Mouse (Mus musculus) ES-E14 (cell line): ENCODE data around the gene Marveld3. TPM values are rescaled to one million over a fixed set of nuclear protein-coding genes. Genes with fewer than 3 reads are reported as not detected.

Experiments
- DNase-seq: peaks from one replicate; pipeline ENCODE4 v3.0.0-alpha.2; 2013; ENCODE audit warnings: low read depth, low spot score
- H3K27ac ChIP-seq: 2 replicates; pipeline ENCODE4 v1.5.1; 2012; ENCODE audit warnings: low read depth, mild to moderate bottlenecking, low read length, moderate library complexity, mixed read lengths; ENCODE audit not compliant: poor library complexity, insufficient read depth, severe bottlenecking
- H3K36me3 ChIP-seq: 2 replicates; pipeline ENCODE4 v1.6.1; 2012; ENCODE audit warnings: mild to moderate bottlenecking, low read length, moderate library complexity, mixed read lengths; ENCODE audit not compliant: control insufficient read depth, poor library complexity, insufficient read depth, severe bottlenecking
- H3K4me1 ChIP-seq, 2 experiments: fragments of 150-350 bp in 1 of 2; sonication (generic) in 1 of 2; 2 replicates each; pipeline ENCODE4 v1.6.1; 2012; ENCODE audit warnings: low read length in 2 of 2, mild to moderate bottlenecking in 1 of 2, mixed read lengths in 1 of 2; ENCODE audit not compliant: control insufficient read depth in 2 of 2, insufficient read depth in 2 of 2, poor library complexity in 1 of 2
- H3K4me3 ChIP-seq, 2 experiments: fragments of 150-350 bp in 1 of 2; sonication (generic) in 1 of 2; 2 replicates each; pipeline ENCODE4 v1.5.1; 2012; ENCODE audit warnings: low read length in 2 of 2, low read depth in 1 of 2, mild to moderate bottlenecking in 1 of 2, mixed read lengths in 1 of 2; ENCODE audit not compliant: insufficient read depth in 1 of 2, poor library complexity in 1 of 2, severe bottlenecking in 1 of 2
- H3K9ac ChIP-seq: 2 replicates; pipeline ENCODE4 v1.6.1; 2012; ENCODE audit warnings: low read depth, mild to moderate bottlenecking, low read length, mixed read lengths; ENCODE audit not compliant: poor library complexity, insufficient read depth, severe bottlenecking
- H3K9me3 ChIP-seq: fragments of 150-350 bp; sonication (generic); 2 replicates; pipeline ENCODE4 v1.6.1; 2012; ENCODE audit warnings: low read depth, mild to moderate bottlenecking, low read length; ENCODE audit not compliant: control insufficient read depth, insufficient read depth
- CHD2 ChIP-seq: IDR thresholded peaks from 2 replicates; pipeline ENCODE4 v1.6.1; 2014; ENCODE audit warnings: mild to moderate bottlenecking, low read depth, low read length, inconsistent platforms
- HCFC1 ChIP-seq: IDR thresholded peaks from 2 replicates; pipeline ENCODE4 v1.6.1; 2012; ENCODE audit warnings: low read length, inconsistent platforms, borderline replicate concordance; ENCODE audit not compliant: insufficient read depth
- MAFK ChIP-seq: IDR thresholded peaks from 2 replicates; pipeline ENCODE4 v1.6.1; 2014; ENCODE audit warnings: mild to moderate bottlenecking, low read depth, low read length, inconsistent platforms; ENCODE audit not compliant: insufficient read depth
- ZC3H11A ChIP-seq: IDR thresholded peaks from 2 replicates; pipeline ENCODE4 v1.6.1; 2012; ENCODE audit warnings: low read depth, mild to moderate bottlenecking, inconsistent platforms, low read length, borderline replicate concordance
- ZNF384 ChIP-seq: IDR thresholded peaks from 2 replicates; pipeline ENCODE4 v1.6.1; 2012; ENCODE audit warnings: low read depth, low read length, inconsistent platforms
- in situ Hi-C, 2 experiments: fragments of 600-800 bp; cut with MboI; formaldehyde crosslinking; loops; one replicate each; pipeline ENCODE4 v1.15.1; 2025; ENCODE audit warnings: low sequenced_read_pairs in 2 of 2, inconsistent platforms in 1 of 2; ENCODE audit not compliant: unreplicated experiment in 2 of 2
- total RNA-seq: library from RNA; depleted of rRNA; stranded (reverse); fragments of 300-350 nt; gene quantifications from 2 replicates; pipeline ENCODE4 v1.2.3, GENCODE M21; 2012

The Marveld3 gene
- total RNA-seq, 1 experiment: 2.0 TPM

GRCm38 (mm10) chr8:109957167-109958028, 4.6 kb downstream of the Marveld3 start:
- Histone ChIP-seq H3K9me3 (no peaks in the 10 kb centered on the region), H3K36me3 (no peaks in the 10 kb centered on the region), H3K4me1 (peaks cover 2 to 14% of the 10 kb centered on the region in 2 experiments; a peak in 3 of 4 replicates), H3K9ac (no peak overlapping the region), H3K4me3 (peak overlapping the region; percentile 34 to 48), H3K27ac (peak overlapping the region; percentile 48)
- in situ Hi-C loops: no loop called here
- peak; percentile 69 for DNase-seq
- TF ChIP-seq HCFC1 (no peak), MAFK (no peak), ZC3H11A (no peak), CHD2 (no peak), ZNF384 (no peak)

GRCm38 (mm10) chr8:109954486-109954948, 7.5 kb downstream of the Marveld3 start:
- no peak overlapping the region for H3K27ac ChIP-seq
- H3K4me3 ChIP-seq: no peak overlapping the region
- H3K36me3 ChIP-seq: no peaks in the 10 kb centered on the region
- H3K9me3 ChIP-seq: no peaks in the 10 kb centered on the region
- no peak for TF ChIP-seq ZC3H11A
- no peak for TF ChIP-seq HCFC1
- TF ChIP-seq ZNF384: no peak
- no peak for TF ChIP-seq CHD2
- no peak for TF ChIP-seq MAFK
- H3K4me1 ChIP-seq: peaks cover 2 to 14% of the 10 kb centered on the region in 2 experiments; a peak in 3 of 4 replicates
- in situ Hi-C loops: no loop called here
- DNase-seq: no peak
- no peak overlapping the region for H3K9ac ChIP-seq

- no peak for TF ChIP-seq ZNF384
- TF ChIP-seq ZC3H11A: no peak
- no peak for TF ChIP-seq MAFK
- TF ChIP-seq HCFC1: no peak
- TF ChIP-seq CHD2: no peak
- Histone ChIP-seq H3K9me3 (no peaks in the 10 kb centered on the region), H3K9ac (no peak overlapping the region), H3K27ac (no peak overlapping the region), H3K4me3 (no peak overlapping the region), H3K36me3 (no peaks in the 10 kb centered on the region), H3K4me1 (peaks cover 2 to 7% of the 10 kb centered on the region in 2 experiments; a peak in 3 of 4 replicates)
- in situ Hi-C loops: no loop called here
- no peak for DNase-seq
Observed at GRCm38 (mm10) chr8:109952171-109952570, 9.8 kb downstream of the Marveld3 start.

- Histone ChIP-seq H3K36me3 (no peaks in the 10 kb centered on the region), H3K9me3 (no peaks in the 10 kb centered on the region), H3K4me3 (peak overlapping the region; percentile 55), H3K4me1 (0 out of 4 replicates have a peak, but pooled peaks cover 0 to 2% of the 10 kb centered on the region in 2 experiments), H3K9ac (peak overlapping the region; percentile 10; the same call in 1 of the 2 replicates), H3K27ac (no peak overlapping the region)
- no peak for DNase-seq
- no peak for TF ChIP-seq HCFC1
- TF ChIP-seq ZNF384: no peak
- TF ChIP-seq ZC3H11A: no peak
- no peak for TF ChIP-seq CHD2
- in situ Hi-C loops: no loop called here
Observed at GRCm38 (mm10) chr8:109948285-109948564, 13.8 kb downstream of the Marveld3 start.
